Mouse (Mus musculus) spleen, postnatal 14 days (tissue): ENCODE data around the gene Adamtsl4.
"Not testable (repeated sequence)": the region's sequence is repeated elsewhere in the genome, so short reads cannot be mapped to it uniquely, and the experiment has no call there.

Experiments used
- DNase-seq, 2 experiments: peaks; one replicate each; pipeline ENCODE4 v3.0.0; 2021 to 2022; ENCODE audit warnings: low spot score in 2 of 2

Adamtsl4 gene

DNA sequence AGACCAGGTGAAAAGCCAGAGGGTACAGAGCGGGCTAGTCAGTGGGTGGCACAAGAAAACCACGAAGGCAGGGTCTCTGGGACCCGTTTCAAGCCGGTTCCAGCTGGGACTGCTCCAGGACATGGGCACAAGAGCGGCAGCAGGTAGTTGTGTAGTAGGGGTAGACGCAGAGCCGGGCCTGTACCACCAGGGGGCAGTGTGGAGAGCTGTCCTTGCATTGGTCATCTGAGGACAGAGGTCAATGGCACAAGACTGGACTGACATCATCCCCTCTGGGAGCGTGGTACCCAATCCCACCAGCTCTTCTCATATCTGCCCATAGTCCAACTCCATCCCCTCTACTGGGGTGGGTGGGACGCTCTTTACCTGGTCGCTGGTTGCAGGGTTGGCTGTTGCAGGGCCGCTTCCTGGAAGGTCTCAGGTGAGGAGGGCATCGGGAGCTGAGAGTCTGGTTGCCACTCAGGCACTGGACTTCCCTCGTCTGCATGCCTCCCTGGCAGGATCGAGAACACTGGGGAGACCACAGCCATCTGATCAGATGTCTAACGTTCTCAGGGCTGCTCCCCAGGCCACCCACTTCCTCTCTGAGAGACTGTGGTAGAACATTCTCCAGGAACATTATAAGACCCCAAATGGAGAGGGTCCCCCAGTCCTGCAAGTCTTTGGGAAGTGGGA, 10.8 kb downstream of the Adamtsl4 start:
- peak; percentile 53 to 75 for DNase-seq

DNA sequence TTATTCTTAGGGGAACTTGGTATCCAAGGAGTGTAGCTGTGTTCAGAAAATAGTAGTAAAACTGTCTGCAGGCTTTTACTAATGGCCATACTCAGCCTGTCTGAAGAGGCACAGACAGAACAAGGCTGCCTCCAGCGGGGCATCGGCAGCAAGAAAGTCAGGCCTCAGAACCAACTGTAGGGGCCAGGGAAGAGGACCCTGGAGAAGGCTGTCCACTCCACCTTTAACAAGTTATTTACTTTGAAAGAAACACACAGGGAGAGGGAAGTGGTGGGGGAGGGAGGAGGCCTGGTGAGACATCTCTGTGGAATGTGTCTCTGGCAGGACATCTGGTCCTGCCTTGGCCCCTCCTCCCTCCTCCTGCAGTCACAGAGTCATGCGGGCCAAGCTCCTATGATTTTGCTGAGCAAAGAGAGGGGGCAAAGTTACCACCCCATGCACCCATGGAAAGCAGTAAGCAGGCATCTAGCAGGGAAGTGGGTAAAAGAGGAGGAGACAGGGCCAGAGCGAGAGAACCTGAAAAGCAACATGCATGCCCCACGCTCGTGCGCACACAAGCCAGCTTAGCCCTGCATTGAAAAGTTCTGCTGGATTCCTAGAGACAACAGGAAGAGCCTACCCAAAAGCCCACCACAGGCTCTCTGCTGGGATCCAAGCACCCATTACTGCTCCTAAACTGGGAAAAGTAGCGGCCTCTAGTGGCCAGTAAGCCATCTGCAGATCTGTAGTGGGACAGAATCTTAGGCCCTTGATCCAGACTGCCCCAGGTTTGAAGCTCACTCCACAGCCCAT, 12.2 kb downstream of the Adamtsl4 start:
- DNase-seq = peak; percentile 59 to 69

DNA sequence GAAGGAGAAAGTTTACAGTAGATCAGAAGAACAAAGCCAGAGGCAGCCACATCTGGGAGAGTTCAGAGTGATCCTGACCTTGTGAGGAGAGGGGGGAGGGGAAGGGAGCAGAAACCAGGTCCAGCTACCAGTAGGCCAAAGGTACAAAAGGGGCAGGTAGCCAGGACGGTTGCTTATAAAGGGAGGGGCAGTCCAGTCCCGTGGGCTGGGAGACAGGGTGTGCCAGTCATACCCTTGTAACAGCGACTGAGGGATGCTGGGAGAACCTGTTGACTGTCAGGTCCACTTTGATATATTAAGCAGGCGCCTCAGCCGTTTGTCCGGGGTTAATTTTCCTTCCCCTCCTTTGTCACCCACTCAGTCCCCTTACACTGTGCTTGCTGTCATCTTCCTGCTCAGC, 12.9 kb downstream of the Adamtsl4 start:
- DNase-seq = peak in 1 of 2 experiments; percentile 39

DNA sequence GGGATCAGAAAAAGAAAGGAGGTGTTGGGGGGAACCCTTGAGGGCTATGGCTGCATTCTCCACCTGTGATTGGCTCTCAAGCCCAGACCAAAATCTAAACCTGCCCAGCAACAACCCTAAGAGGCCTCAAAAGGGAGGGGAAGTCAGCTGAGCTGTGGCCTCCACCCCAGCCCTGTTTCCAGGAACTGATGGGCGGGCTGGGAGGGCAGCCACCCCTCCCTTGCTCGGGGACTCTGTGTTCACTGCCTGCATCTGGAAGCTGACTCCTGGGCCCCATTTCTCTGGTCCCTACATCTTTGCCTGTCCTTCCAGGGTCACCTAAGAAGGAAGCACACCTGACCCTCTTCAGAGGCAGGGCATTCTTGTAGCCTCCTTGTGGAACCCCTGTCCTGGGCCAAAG, 13.5 kb downstream of the Adamtsl4 start:
- peak; percentile 72 to 76 for DNase-seq

DNA sequence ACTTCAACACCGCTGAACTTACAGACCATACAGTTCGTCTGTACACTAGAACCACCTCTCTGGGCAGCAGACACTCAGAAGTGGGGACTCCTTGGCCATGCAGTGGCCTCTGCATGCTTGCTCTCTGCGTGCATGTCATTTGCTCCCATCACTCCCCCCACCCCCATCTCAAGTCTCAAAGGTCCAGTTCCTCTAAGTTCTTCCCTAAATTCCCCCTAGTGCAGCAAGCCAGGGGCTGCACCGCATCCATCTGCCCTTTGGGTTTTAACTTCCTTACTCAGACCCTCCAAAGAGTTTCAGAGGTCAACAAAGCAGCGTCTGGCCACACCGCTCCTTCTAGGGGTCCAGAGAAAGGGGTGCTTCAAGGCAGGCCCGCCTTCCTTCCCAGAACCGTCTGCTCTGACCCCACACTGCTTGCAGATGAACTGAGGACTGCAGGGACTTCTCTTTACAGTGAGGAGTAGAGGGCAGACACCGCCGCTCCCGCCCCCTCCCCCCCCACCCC, 14.0 kb downstream of the Adamtsl4 start:
- DNase-seq = peak in 1 of 2 experiments; percentile 46

DNA sequence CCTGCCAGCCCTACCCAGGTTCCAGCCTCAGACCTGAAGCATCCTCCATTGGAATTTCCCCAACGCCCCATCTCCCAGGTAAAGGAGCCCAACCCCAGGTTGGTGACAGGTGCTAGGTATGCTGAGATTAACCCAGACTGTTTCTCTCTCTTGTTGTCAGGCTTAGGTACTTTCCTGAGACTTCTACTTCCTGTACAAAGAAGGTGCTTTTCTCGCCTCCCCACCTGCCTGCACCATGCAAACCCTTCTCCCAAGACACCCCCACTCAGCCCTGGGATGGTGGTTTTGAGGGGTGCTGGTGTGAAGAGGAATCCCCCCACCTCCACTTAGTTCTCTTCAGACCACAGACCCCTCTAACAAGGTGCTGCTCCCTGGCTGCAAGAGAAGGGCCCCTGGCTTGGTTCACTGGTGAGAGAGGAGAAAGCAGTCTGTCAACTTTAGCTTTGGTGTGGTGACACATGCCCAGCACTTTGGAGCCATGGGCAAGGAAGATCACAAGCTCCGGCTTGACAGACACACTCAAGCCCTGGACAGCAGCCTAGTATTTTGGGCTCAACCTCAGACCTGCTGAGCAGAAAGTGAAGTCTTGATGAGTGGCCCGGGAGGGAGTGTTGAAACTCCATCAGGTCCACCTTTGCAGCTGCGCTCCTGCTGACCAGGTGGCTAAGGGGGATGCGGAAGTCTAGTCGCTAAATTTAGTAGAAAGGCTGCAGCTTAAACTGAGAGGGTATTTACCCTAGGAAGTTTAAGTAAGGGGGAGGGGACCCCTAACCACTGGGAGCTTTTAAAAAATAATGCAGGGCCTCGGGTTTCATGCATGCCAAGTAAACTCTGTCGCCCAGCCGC, 14.6 kb downstream of the Adamtsl4 start:
- peak in 1 of 2 experiments; percentile 46 for DNase-seq

DNA sequence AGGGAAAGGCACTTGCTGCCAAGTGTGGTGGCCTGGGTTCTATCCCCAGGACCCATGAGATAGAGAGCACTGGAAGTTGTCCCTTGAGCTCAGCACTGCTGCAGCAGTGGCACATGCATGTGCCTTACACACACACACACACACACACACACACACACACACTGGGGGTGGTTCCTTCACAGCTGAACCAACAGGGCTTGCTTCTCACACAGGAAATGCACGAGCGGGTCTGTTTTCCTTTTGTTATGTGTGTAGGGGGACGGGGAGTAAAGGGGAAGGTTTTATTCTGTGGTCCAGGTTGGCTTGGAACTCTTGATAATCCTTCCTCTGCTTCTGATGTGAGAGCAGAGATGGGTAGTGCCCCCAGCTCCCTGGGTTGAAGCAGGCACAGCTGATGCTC, 15.3 kb downstream of the Adamtsl4 start:
- peak in 1 of 2 experiments; percentile 51 for DNase-seq

DNA sequence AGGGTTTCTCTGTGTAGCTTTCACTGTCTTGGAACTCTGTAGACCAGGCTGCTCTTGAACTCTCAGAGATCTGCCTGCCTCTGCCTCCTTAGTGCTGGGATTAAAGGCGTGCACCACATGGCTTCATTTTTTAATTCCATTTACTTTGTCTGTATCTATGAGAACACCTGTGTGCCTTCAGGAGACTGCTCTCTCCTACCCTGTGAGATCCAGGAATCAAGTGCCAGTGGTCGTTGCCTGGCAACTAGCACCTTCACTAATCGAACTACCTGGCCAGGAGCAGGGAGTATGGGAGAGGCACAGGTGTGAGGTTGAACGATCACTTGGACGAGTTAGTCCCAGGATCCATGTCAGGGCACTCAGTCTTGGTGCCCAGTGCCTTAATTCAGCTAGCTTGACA, 16.5 kb downstream of the Adamtsl4 start:
- DNase-seq = no peak

DNA sequence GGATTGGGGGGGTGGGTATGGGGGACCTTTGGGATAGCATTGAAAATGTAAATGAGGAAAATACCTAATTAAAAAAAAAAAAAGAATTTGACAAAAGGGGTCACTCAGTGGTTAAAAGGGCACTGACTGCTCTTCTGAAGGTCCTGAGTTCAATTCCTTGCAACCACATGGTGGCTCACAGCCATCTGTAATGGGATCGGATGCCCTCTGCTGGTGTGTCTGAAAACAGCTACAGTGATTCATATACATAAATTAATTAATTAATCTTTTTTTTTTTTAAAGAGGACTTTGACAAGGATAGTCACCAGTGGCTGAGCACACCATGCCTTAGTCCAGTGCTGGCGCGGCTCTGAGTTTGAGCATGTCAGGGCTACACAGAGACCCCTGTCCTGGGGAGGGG, 17.3 kb downstream of the Adamtsl4 start:
- DNase-seq = not testable (repeated sequence)

DNA sequence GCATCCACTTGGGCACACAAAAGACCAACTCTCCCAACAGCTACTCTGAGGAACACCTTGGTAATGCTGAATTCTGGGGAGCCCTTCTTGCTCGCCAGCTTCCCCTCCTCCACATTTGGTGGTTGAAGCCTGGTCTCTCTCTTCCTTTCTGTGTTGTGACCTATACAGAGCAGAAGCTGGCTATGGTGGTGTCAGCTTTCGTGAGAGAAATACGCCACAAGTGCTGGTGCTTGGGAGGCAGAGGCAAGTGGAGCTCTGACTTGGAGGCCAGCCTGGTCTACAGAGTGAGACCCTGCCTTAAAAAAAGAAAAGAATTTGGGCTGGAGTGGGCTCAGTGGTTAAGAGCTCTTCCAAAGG, 18.4 kb downstream of the Adamtsl4 start:
- no peak for DNase-seq

DNA sequence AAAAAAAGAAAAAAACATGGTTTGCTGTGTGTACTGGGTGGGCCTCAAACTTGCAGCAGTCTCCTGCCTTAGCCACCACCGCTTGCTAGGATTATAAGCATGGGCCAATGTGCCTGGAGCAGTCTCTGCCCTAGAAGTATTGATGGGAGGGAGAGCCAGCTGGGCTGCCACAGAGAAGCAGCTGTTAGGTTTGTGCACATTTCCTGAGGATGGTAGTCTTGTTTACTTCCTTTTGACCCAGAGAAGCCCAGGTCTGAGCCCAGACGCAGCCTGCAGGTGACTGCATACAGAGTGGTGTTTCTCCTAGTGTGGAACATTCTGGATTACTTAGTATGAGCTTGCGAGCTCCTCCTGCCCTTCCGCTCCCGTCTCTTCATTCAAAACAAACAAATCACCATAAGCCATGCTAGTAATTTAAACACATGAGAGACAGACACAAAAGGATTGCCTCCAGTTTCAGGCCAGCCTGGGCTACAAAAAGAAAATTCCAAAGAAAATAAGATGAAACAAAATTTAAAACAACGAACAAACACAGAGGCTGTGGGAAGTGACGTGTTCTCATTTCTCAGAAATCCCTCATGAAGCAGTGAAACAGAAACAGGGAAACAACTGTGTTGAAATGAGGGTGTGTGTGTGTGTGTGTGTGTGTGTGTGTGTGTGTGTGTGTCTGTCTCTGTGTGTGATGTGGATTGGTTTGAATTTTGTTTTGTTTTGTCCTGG, 19.0 kb downstream of the Adamtsl4 start:
- DNase-seq = no peak

DNA sequence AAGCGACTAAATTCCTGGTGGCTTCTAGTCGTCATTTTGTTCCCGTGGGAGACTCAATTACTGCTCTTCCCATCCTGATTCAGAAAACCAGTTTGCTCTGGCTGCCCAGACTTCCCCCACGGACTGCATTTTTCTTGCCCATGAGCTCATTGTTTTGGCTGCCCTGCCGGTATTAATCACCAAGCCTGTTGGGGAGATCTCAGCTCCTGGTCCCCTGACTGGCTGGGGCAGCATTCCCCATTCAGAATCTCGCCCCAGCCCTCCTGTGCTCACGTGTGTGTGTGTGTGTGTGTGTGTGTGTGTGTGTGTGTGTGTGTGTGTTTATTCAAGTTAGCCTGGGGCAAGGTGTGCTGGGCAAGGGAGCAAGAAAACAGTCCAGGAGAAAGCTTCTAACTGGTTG, 19.7 kb downstream of the Adamtsl4 start:
- DNase-seq = no peak

DNA sequence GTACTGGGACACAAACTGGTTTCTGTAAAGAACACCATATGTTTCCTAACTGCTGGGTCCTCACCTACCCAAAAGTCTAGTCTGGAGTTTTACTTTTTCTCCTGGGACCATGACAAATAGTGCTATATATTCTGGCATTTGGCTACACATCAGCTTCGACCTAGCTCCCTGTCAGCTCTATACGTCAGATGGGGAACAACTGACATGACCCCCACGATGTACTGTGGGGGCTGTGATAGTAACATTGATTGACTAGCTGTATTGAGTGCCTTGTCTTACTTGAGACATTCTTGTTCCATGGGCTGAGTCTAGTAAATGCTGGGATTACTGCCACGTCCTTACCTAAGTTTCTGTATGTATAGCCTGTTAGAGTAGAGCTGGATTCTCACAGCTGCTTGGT, 20.2 kb downstream of the Adamtsl4 start:
- DNase-seq = no peak

DNA sequence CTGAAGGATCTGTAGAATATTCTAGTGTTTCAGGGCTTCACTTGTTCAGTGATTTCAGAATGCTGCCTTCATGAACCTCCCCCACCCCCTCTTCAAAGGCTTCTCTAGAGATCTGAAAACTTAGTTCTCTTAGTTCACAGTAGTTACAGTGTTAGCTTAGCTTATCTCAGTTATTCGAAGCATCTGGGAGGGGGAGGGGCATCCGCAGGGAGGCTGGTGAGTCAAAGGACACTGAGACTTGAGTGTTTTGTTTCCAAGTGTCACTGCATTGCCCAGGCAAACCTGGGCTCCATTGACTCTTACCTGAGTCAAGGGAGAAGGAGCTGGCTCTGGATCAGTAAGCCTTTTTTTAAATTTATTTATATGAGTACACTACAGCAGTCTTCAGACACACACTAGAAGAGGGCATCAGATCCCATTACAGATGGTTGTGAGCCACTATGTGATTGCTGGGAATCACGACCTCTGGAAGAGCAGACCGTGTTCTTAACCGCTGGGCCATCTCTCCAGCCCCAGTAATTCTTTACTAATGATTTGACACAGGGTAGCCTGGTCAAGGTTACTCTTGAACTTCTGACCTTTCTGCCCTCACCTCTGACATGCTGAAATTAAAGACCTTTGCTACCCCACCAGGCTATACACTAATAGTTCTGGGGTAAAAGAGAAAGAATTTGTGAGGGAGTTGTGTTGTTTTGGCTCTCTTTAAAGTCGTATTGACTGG, 21.4 kb downstream of the Adamtsl4 start:
- peak; percentile 45 to 55 for DNase-seq

DNA sequence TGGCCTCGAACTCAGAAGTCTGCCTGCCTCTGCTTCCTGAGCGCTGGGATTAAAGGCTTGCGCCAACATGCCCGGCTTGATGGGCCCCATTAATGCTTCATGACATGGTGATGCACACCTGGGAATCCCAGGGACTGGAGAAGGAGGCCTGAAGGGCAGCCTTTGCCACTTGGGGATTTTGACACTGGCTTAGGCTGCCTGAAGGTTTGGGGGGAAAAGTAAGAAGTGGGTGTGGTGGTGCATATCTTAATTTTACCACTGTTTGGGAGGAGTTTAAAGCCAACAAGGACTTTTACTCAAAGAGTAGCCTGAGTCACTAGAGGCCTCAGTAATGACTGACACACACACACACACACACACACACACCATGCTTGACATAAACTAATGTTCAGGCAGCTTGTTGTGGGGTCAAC, 22.8 kb downstream of the Adamtsl4 start:
- no peak for DNase-seq

DNA sequence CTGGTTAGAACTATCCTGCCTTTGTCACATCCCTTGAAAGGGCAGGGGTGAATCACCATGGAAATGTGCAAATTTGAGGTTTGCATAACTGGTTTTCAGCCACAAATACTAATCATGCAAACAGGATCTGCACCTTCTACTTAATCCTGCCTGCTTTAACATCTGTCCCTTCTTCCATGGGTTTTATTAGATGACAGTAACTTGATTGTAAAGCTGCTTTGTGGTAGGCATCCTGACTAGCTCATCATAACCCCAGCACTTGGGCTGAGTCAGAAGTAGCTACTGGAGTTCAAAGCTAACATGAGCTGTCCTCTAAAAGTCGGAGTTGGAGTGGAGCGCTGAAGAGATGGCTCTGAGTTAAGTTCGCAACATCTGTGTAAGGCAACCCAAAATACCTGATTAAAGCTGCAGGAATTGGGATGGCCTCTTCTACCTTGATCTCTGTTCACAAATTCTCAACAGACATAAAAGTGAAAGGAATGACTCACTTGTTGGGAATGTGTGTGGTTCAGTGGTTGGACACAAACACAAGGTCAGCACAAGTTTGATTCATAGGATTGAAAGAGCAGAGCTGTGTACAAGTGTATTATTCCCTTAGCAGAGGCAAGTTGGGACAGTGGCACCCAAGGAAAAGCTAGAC, 23.6 kb downstream of the Adamtsl4 start:
- no peak for DNase-seq

DNA sequence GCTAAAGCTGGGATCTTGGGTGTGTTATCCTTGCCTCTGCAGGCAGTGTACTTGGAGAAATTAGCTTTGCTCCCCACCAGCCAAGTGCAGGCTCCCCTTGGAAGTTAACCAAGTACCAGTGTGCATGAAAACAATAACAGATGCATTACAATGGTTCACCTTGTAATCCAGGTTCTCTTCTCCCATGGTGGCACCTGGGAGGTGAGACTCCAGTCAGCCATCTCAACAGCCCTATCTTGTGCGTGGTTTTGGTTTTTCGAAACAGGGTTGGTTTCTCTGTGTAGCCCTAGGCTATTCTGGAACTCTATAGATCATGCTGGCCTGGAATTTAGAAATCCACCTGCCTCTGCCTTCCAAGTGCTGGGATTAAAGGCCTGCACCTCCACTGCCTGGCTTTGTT, 24.2 kb downstream of the Adamtsl4 start:
- DNase-seq = no peak

DNA sequence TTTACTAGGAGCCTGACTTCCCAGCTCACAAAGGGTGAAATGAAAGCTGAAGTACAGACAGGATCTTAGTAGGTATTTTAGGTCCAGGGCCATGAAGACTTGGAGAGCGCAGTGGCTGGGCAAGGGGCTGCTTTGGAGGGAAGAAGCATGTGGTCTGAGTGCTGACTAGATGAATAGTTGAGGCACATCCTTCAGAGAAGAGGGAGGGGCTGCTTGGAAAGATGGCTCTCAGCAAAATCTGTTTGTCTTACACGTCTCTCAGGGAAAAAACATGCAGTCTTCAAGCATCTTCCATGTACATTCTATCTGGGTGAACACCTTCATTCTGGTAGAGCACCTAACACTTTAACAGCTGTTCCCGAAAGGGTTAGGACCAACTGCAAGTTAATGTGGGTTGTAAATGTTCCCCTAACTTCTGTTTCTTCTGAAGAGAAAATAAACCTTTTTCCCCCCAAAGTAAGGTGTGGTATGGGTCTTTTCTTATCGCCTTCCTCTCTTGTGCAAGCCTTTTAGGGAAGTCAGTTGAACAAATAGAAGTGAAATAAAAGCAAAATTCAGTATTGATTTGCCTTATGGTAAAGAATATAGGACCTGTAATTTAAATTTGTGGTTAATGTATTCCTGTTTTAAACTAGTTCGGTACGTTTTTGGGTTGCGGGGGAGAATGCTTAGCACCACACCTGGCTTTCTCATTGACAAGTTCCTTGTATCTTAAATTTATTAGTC, 24.8 kb downstream of the Adamtsl4 start:
- DNase-seq = no peak

DNA sequence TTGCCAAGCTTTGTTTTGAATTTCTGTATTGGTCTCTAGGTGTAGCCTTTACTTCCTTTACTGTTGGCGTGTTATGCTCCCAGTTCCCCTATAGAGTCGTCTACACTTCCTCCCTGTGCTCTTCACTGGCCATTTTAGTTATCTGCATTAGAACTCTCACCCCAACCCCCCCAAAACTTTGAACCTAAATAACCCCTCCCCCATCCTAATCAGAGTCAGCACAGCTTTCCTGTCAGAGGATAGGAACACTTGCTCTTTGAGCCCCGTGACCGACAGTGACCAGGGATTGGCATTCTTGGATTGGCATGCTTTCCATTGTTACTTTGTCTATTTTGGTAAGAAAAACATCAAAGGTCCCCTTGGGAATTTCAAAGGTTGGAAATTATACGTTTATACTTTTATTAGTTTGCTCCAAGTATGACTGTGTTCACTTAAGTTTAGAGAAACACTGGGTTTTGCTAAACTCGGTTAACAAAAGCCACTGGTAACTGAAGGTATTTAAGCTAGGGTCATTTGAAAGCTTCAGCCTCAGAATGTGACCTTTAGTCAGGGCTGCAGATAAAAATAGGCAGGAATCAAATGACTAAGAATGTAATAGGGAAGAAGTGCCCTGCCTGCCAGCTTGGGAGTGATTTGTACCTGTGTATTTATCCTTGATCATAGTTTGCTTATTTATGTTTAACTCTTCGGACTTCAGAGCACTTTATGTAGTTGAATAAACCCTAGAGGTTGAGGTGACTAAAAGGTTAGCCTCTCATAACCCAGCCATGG, 25.6 kb downstream of the Adamtsl4 start:
- DNase-seq = no peak
